Mouse (Mus musculus) E14TG2a.4 (cell line): ENCODE data around the gene Tpst2.

Experiments
- CTCF ChIP-seq: conservative IDR thresholded peaks from 2 replicates; pipeline ENCODE4 v1.5.1; 2014; ENCODE audit warnings: low read length
- NANOG ChIP-seq: IDR thresholded peaks from 2 replicates; pipeline ENCODE4 v1.6.1; 2014; ENCODE audit warnings: borderline replicate concordance, low read length, mixed read lengths
- POU5F1 ChIP-seq: IDR thresholded peaks from 2 replicates; pipeline ENCODE4 v1.6.1; 2014; ENCODE audit warnings: low read length, borderline replicate concordance

- no peak for TF ChIP-seq CTCF
- no peak for TF ChIP-seq NANOG
- no peak for TF ChIP-seq POU5F1
Observed at GRCm38 (mm10) chr5:112260818-112261217, 15.7 kb upstream of the Tpst2 start.
